Mouse (Mus musculus) cerebellum, postnatal 36 days (tissue): Measurements from ENCODE around the gene 4930486L24Rik.
"Not testable (repeated sequence)": the region's sequence is repeated elsewhere in the genome, so short reads cannot be mapped to it uniquely, and the experiment has no call there.

Source experiments
- DNase-seq, 2 experiments: peaks; one replicate each; pipeline ENCODE4 v3.0.0; 2021 to 2022; ENCODE audit warnings: mixed read lengths in 2 of 2

Gene 4930486L24Rik

DNA sequence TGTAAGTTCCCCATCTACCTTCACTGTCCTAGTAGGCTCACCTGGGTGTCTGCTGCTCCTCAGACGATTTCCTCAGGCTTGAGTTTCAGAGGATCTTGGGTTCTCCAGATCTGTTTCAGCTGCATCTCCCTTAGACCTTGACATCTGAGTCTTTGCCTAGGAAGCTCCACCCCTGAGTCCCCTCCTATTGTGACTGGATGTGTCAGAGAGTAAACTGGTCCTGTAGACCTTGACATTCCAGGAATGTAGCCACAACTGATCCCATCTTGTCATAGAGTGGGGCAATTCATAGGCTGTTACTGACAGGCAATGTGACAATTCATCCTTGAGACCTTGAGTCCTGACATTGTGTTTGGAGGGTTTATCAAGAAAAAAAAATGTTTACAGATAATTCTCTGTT lies at the start of gene 4930486L24Rik:
TSS of gene 4930486L24Rik (minus strand) at position 195 of the 400 bp plus-strand sequence.
- DNase-seq, result no peak

DNA sequence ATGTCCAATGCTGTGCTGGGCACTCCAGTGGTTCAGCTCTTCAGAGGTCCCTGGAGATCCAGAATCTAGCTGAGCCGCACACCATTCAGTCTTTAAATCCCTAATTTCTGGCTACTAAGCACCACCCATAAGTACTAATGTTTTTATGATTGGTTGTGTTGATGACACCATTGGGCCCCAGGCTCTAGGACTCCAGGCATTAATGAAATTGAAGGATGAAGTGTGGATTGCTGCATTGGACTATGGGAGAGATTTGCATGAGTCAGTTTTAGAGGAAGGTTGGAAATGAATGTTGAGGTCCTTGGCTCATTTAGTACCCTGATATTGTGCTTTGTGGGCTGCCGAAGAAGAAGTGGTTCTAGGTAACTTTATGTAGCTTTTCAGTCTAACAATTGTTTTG lies 40.5 kb upstream of the 4930486L24Rik start, which contains the start of gene Tpbpb:
TSS of gene Tpbpb (minus strand) at position 101 of the 400 bp plus-strand sequence.
- DNase-seq, result not testable (repeated sequence)

DNA sequence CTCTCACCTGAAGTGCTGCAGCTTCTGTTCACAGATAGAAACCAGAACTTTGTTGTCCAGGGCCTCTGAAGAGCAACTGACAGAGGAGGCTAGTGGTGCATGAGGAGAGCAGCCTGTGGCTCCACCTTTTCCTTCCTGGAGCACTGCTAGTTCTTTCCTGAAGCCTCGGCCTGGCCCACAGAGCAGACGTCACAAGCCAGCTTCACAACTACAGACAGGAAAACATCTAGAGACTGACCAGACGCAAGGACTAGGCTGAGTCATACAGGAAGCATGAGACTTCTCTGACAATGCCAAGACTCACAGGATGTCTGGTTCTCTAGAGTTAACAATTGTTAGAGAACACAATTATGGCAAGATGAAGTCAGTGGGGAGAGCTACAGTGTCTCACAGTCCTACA lies 33.1 kb upstream of the 4930486L24Rik start, which contains the start of gene Ctla2b:
TSS of gene Ctla2b (minus strand) at position 120 of the 400 bp plus-strand sequence.
- no peak for DNase-seq

DNA sequence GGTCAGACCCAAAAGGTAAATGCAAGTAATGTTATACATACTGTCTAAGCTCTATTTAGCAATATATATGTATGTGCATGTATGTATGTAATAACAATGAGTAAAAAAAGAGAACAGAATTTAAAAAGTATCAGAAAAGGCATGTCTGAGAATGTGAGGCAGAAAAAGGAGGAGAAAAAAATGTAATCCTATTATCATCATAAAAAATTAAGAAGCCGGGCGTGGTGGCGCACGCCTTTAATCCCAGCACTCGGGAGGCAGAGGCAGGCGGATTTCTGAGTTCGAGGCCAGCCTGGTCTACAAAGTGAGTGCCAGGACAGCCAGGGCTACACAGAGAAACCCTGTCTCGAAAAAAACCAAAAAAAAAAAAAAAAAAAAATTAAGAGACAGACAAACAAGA lies 32.5 kb upstream of the 4930486L24Rik start, which contains the start of gene Gm49392:
TSS of gene Gm49392 (minus strand) at position 101 of the 400 bp plus-strand sequence.
- DNase-seq, result not testable (repeated sequence)

DNA sequence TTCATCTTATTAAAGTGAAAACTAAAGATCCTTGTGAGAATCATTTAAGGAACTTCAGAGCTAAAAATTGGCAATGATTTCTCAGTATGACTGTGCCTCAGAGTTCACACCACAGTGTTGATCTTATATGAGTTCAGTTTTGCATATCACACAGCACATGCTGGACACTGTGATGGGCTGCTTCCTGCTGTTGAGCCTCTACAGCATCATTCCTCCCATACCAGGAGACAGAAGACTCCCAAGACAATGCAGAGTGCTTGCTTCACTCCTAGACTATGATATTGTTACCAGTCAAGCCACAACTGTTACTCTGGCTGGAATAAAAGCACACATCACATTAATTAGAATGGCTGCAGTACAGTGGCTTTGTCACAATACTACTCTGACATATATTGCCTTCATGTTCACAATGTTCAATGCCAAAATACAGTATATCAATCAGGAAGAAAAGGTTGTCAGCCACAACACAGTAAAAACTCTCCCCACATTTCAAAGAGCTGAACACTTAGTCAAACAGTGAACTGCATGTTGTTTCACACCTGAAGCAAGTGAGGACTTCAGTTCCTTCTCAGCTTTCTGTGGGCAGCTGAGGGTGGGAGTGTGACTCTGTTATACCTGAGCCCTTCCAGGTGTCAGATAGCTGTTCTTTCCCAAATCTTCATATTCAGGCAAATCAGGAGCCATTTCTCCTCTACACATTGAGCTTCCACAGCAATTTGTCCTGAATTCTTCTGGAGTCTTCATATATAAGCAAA lies 31.3 kb upstream of the 4930486L24Rik start:
- no peak for DNase-seq

DNA sequence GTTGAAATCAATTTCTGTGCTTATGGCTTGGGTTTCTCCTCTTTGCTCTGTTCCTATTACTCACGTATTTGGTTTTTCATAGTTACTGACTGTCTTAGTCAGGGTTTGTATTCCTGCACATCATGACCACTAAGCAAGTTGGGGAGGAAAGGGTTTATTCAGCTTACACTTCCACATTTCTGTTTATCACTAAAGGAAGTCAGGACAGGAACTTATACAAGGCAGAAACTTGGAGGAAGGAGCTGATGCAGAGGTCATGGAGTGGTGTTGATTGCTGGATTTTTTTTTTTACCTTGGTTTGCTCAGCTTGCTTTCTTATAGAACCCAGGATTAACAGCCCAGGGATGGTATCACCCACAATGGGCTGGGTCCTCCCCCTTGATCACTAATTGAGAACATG lies 28.0 kb upstream of the 4930486L24Rik start:
- DNase-seq, result no peak

DNA sequence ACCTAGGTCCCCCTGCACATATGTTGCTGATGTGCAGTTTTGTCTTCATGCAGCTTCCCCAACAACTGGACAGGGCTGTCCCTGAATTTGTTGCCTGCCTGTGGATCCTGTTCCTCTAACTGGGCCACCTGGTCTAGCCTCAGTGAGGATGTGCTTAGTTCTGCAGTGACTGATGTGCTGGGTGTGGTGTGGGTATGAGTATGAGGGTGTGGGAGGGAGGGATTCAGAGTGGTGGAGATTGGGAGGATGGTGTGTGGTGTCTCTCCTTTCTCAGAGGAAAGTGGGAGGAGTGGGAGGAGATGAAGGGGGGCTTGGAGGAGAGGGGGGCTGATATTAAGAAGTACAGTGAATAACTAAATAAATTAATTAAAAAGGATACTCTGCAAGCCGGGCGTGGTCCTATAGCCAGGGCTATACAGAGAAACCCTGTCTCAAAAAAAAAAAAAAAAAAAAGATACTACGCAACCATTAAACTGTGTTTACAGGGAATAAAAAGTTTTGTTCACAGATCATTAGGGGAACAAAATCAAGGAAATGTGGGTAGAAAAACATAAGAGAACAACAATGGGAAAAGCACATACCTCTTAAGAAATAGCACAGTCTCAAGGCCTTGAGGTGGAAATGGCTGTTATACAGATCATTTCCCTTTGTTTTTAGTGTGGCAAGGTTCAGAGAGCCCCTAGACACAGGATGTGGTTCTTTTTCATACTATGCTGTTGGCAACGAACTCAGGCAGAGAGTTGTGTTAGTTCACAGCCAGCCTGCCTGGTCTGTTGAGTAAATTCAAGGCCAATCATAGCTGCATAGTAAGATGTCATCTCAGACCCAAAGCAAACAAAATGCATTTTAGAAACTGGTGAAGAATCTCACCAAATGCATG lies 15.8 kb downstream of the 4930486L24Rik start:
- DNase-seq, result no peak

DNA sequence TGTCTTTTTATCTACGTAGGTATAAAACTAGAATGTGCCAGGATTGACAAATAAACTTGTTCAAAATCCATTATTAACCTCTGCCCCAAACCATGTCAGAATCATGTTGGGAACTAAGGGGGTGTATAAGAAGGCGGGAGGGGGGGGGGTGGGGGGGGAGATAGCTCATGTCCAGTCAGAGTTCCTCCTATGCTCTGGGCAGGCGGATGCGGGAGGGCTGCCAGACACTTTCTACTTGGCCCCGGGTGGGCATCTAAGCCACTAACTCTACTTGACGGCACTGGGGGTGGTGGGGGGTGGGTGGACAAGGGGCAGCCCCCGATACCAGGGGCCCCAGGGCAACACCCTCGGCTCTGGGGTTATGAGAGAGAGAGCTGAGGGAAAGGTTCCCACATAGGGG lies 21.1 kb downstream of the 4930486L24Rik start:
- DNase-seq, result no peak

DNA sequence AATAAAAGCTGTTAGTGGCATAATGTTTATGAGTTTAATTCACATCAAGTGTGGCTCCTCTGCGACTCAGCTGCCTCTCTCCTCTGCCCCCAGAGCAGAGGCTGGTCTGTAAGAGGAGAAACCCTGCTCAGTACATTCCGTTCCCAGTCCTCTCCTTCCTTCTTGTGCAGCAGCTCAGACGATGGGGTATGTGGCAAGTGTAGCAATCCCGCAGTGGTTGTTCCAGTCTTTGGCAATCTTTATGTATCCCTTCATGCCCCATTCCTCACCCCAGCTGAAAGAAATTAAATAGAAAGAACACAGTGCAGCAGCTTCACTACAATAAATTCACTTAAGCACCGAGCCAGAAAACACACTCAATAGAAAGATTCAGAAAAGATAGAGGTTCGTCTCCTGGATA lies 21.6 kb downstream of the 4930486L24Rik start:
- DNase-seq, result no peak

DNA sequence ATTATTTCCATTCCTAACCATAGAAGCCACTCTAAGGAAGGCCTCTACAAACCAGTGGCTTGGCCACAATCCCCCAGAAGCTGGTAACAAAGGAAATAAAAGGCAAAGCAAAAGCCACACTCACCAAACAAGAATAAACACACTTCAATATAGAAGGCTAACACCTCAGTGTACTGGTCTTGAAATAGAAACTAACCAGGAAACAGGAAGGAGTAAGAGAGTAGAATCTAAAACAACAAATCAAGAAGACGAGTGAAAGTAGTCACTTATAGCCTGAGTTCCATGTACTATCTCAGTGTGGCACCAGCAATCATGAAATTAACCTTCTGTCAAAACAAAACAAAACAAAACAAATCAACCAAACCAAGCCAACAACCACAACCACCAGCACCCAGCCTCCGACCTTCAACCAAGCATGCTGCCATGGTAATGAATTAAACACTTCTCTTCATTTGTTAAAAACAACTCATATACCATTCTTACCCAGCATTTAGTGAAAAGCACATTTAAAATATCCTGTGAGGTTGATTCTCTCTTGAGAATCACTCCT lies 24.8 kb downstream of the 4930486L24Rik start:
- DNase-seq, result no peak

DNA sequence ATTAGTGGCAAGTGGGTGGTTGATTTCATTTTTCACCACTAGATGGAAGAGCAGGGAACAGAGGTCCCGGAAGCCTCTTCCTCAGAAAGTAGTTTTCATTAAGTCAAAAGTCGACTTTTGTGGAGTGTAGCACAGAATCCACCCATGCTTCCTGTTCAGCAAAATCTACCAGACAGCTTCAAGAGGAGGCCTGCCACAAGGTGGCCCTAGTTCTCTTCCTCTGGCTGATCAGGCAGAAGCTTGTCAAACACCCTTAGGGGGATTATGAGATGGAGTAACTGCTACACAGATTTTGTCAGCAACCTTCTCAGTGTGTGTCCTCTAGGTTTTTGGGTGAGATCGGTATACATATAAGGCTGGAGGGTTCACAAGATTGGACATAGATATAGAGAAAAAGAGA lies 38.2 kb downstream of the 4930486L24Rik start:
- DNase-seq, result no peak

DNA sequence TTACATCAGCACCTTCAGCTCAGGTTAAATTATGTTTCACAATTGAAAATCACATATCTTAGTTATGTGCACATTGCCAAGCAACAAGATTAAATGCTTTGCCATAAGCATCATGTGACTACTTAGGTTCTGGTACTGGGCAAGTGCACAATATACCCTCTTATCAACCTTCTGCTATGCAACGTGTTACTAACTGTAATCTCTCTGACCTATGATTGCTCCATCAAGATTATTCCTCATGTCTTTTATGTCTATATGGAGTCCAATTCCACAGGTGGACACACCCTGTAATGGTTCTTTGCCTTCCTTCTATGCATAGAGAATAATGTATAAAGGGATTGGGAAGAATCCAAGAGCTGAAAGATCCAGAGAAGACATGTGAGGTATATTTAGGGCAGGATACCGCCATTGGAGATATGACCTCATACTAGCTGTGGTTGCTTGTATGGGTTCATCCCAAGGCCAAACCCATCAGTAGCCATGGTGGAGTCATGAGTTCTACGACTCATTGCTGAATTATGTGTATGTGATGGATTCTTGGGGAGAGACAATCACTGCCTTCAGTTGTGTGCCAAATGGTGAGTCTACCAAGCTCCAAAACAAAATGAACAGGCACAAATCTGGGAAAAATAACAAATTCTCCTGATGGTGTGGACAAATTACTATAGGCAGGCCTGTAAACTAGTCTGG lies 43.6 kb downstream of the 4930486L24Rik start:
- DNase-seq, result no peak

DNA sequence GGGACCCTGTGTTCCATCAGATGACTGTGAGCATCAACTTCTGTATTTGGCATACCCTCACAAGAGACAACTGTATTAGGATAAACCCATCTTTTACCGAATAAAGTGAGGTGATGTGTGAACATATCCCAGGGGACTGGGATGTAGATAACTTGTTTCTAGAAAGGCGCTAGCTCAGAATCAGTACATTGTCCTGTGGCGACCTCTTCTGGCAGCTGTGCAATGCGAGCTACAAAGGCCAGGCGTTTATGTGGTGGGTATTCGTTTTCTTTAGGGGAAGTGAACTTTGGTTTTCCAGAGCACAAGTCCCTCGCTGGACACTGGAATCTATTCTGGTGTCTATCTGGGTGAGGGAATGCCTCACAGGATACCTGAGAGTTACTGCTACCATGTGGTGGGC lies 44.8 kb downstream of the 4930486L24Rik start:
- DNase-seq, result no peak

DNA sequence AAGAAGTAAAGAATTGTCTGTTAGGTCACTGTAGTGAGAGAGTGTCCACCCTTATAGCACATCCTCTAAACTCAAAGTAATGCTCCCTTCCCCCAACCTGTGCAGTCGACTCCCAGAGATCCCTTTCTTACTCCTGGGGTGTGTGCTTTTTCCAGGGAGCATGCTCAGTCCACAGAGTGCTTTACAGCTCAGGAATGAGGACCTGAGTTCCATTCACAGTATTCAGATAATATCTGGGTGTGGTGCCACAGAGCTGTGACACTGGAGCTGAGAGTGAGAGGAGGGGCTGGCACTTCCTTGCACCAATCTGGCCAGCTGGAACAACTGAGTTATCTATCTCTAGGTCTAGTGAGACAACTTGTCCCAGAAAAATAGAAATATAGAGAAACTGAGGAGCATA lies 50.6 kb downstream of the 4930486L24Rik start:
- DNase-seq, result no peak

DNA sequence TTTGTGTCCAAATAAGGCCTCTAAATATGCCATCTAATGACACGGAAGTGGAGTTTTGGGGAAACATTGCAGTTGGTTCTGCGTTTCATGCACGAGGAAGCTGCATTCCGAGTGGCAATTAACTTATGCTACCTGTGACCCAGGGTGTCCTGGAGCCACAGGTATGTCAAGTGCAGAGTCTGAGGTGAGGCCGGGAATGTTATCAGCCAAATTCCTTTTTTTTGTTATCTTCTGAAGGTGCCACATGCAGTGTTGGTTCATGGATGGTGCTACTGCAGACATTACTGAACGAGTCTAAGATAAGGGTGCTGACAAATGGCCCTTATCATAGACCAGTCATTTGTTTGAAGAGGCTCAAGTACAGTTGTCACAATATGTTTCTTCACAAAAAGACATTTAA lies 51.5 kb downstream of the 4930486L24Rik start:
- no peak for DNase-seq

DNA sequence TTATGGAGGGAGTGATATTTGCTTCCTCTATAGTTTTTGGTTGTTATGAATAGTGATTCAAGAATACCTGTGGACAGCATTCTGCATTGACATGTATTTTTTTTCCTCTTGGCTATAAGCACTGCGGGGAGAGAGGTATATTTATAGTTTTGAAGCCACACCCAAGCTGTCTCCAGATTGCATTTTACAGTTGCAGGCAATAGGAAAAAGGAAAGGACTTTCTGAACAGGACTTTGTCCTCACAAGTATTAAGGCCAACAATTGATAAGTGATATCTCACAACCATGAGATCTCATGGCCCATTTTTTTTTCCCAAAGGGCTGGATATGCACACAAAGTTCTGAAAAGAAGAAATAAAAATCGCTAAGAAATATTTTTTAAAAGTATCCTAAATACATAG lies 54.6 kb downstream of the 4930486L24Rik start:
- no peak for DNase-seq

DNA sequence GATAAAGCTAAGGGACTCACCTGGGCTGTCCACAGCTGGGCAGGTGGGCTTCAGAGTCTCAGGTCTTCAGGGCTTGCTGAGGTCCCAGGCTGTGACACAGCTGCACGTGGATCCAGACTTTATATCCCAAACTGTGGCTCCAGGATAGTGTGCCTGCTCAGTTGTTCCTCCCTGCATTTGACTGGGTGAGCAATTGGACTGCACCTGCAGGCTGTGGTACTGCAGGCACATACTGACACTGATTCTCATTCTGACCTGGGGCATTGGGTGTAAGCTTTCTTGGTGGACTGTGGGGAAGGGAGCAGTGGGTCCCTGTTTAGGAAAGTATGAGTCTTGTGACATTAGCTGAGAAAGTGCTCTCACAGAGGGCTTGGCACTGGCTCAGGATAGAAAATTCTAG lies 61.5 kb downstream of the 4930486L24Rik start, which contains the start of gene Ctsll3:
TSS of gene Ctsll3 (minus strand) at position 101 of the 400 bp plus-strand sequence.
- DNase-seq, result no peak
